Mouse (Mus musculus) MEL (cell line): ENCODE measurements around the gene Mia. TPM values are rescaled to one million over a fixed set of nuclear protein-coding genes. Genes with fewer than 3 reads are reported as not detected.
A peak's percentile ranks its signal among the peaks of the same experiment; 100 is the strongest.

Experiments used
- DNase-seq: peaks from one replicate; pipeline ENCODE4 v3.0.0; 2011; ENCODE audit warnings: low read depth, low spot score
- H3K27ac ChIP-seq: 2 replicates; pipeline ENCODE4 v1.5.1; 2012; ENCODE audit warnings: low read depth, mild to moderate bottlenecking, control low read depth, low read length, moderate library complexity; ENCODE audit not compliant: control insufficient read depth
- H3K27me3 ChIP-seq, 2 experiments: fragments of 150-350 bp in 1 of 2; sonication (generic) in 1 of 2; 2 replicates each; pipeline ENCODE4 v1.6.1; 2012; ENCODE audit warnings: low read length in 2 of 2, mild to moderate bottlenecking in 2 of 2, improper control_type of control experiment in 1 of 2, moderate library complexity in 1 of 2; ENCODE audit not compliant: insufficient read depth in 2 of 2, control insufficient read depth in 1 of 2
- H3K36me3 ChIP-seq, 2 experiments: 2 replicates each; pipeline ENCODE4 v1.6.1; 2012 to 2014; ENCODE audit warnings: low read length in 2 of 2, improper control_type of control experiment in 1 of 2, inconsistent platforms in 1 of 2, mild to moderate bottlenecking in 1 of 2; ENCODE audit not compliant: insufficient read depth in 2 of 2, control insufficient read depth in 1 of 2
- H3K4me1 ChIP-seq, 2 experiments: fragments of 150-350 bp in 1 of 2; sonication (generic) in 1 of 2; 2 replicates each; pipeline ENCODE4 v1.6.1; 2012; ENCODE audit warnings: low read length in 2 of 2, improper control_type of control experiment in 1 of 2, mild to moderate bottlenecking in 1 of 2; ENCODE audit not compliant: insufficient read depth in 2 of 2, control insufficient read depth in 1 of 2
- H3K4me3 ChIP-seq, 2 experiments: fragments of 150-350 bp in 1 of 2; sonication (generic) in 1 of 2; 2 replicates each; pipeline ENCODE4 v1.5.1; 2012; ENCODE audit warnings: low read depth in 2 of 2, low read length in 2 of 2, mild to moderate bottlenecking in 2 of 2, moderate library complexity in 2 of 2, control low read depth in 1 of 2, improper control_type of control experiment in 1 of 2; ENCODE audit not compliant: control insufficient read depth in 1 of 2, insufficient read depth in 1 of 2
- H3K79me2 ChIP-seq: 2 replicates; pipeline ENCODE4 v1.6.1; 2012; ENCODE audit warnings: mild to moderate bottlenecking, low read length, moderate library complexity; ENCODE audit not compliant: control insufficient read depth, poor library complexity, insufficient read depth
- H3K9ac ChIP-seq: 2 replicates; pipeline ENCODE4 v1.6.1; 2012; ENCODE audit warnings: low read depth, mild to moderate bottlenecking, control low read depth, low read length, moderate library complexity; ENCODE audit not compliant: control insufficient read depth, poor library complexity, severe bottlenecking
- H3K9me3 ChIP-seq: fragments of 150-350 bp; sonication (generic); replicated peaks from 2 replicates; pipeline ENCODE4 v1.6.1; 2012; ENCODE audit warnings: mild to moderate bottlenecking, low read length, improper control_type of control experiment, moderate library complexity; ENCODE audit not compliant: insufficient read depth
- BHLHE40 ChIP-seq: IDR thresholded peaks from 2 replicates; pipeline ENCODE4 v1.6.1; 2012; ENCODE audit warnings: low read depth, mild to moderate bottlenecking, inconsistent platforms, low read length, improper control_type of control experiment, borderline replicate concordance
- CHD1 ChIP-seq: IDR thresholded peaks from 2 replicates; pipeline ENCODE4 v1.6.1; 2012; ENCODE audit warnings: low read depth, mild to moderate bottlenecking, inconsistent platforms, low read length, improper control_type of control experiment
- CHD2 ChIP-seq: IDR thresholded peaks from 2 replicates; pipeline ENCODE4 v1.6.1; 2011; ENCODE audit warnings: low read length, improper control_type of control experiment
- CTCF ChIP-seq, 3 experiments: IDR thresholded peaks in 2 of 3; conservative IDR thresholded peaks in 1 of 3; 2 replicates each; pipeline ENCODE4 v1.5.1; 2011 to 2012; ENCODE audit warnings: low read length in 3 of 3, low read depth in 2 of 3, mild to moderate bottlenecking in 2 of 3, improper control_type of control experiment in 1 of 3, inconsistent platforms in 1 of 3, mixed read lengths in 1 of 3, moderate library complexity in 1 of 3; ENCODE audit not compliant: control insufficient read depth in 1 of 3, insufficient read depth in 1 of 3, poor library complexity in 1 of 3, severe bottlenecking in 1 of 3
- E2F4 ChIP-seq: IDR thresholded peaks from 2 replicates; pipeline ENCODE4 v1.6.1; 2011; ENCODE audit warnings: low read depth, low read length, improper control_type of control experiment, borderline replicate concordance
- ELF1 ChIP-seq: IDR thresholded peaks from 2 replicates; pipeline ENCODE4 v1.6.1; 2014; ENCODE audit warnings: low read depth, mild to moderate bottlenecking, inconsistent platforms, low read length, improper control_type of control experiment, moderate library complexity
- EP300 ChIP-seq, 2 experiments: IDR thresholded peaks; 2 replicates each; pipeline ENCODE4 v1.6.1; 2011; ENCODE audit warnings: improper control_type of control experiment in 2 of 2, low read length in 2 of 2, low read depth in 1 of 2, mild to moderate bottlenecking in 1 of 2
- ETS1 ChIP-seq: IDR thresholded peaks from 2 replicates; pipeline ENCODE4 v1.6.1; 2012; ENCODE audit warnings: low read depth, mild to moderate bottlenecking, inconsistent platforms, low read length, improper control_type of control experiment, moderate library complexity
- GATA1 ChIP-seq: IDR thresholded peaks from 2 replicates; pipeline ENCODE4 v1.6.1; 2011; ENCODE audit warnings: low read depth, low read length, improper control_type of control experiment
- HCFC1 ChIP-seq: IDR thresholded peaks from 2 replicates; pipeline ENCODE4 v1.6.1; 2012; ENCODE audit warnings: low read depth, mild to moderate bottlenecking, inconsistent platforms, low read length, improper control_type of control experiment, moderate library complexity
- JUND ChIP-seq: IDR thresholded peaks from 2 replicates; pipeline ENCODE4 v1.6.1; 2011; ENCODE audit warnings: low read depth, mild to moderate bottlenecking, improper control_type of control experiment, low read length
- MAFK ChIP-seq: IDR thresholded peaks from 2 replicates; pipeline ENCODE4 v1.6.1; 2011; ENCODE audit warnings: low read depth, mild to moderate bottlenecking, low read length, improper control_type of control experiment, borderline replicate concordance
- MAZ ChIP-seq: IDR thresholded peaks from 2 replicates; pipeline ENCODE4 v1.6.1; 2012; ENCODE audit warnings: low read depth, mild to moderate bottlenecking, inconsistent platforms, low read length, improper control_type of control experiment
- MEF2A ChIP-seq: IDR thresholded peaks from 2 replicates; pipeline ENCODE4 v1.6.1; 2014; ENCODE audit warnings: low read depth, mild to moderate bottlenecking, inconsistent platforms, low read length, improper control_type of control experiment; ENCODE audit not compliant: poor library complexity, insufficient replicate concordance, severe bottlenecking; ENCODE audit errors: extremely low read depth
- MYB ChIP-seq: IDR thresholded peaks from 2 replicates; pipeline ENCODE4 v1.6.1; 2011; ENCODE audit warnings: mild to moderate bottlenecking, low read depth, low read length, improper control_type of control experiment
- MYC ChIP-seq: IDR thresholded peaks from 2 replicates; pipeline ENCODE4 v1.6.1; 2011; ENCODE audit warnings: low read depth, mild to moderate bottlenecking, low read length, improper control_type of control experiment, moderate library complexity
- NRF1 ChIP-seq: IDR thresholded peaks from 2 replicates; pipeline ENCODE4 v1.6.1; 2014; ENCODE audit warnings: low read depth, mild to moderate bottlenecking, inconsistent platforms, low read length, improper control_type of control experiment, moderate library complexity; ENCODE audit not compliant: poor library complexity, insufficient read depth, severe bottlenecking
- POLR2AphosphoS2 ChIP-seq: IDR thresholded peaks from 2 replicates; pipeline ENCODE4 v1.6.1; 2011; ENCODE audit warnings: low read length, improper control_type of control experiment
- RCOR1 ChIP-seq: IDR thresholded peaks from 2 replicates; pipeline ENCODE4 v1.6.1; 2012; ENCODE audit warnings: low read depth, mild to moderate bottlenecking, inconsistent platforms, low read length, improper control_type of control experiment
- SIN3A ChIP-seq: IDR thresholded peaks from 2 replicates; pipeline ENCODE4 v1.6.1; 2012; ENCODE audit warnings: low read length, improper control_type of control experiment, inconsistent platforms
- TAL1 ChIP-seq: IDR thresholded peaks from 2 replicates; pipeline ENCODE4 v1.6.1; 2012; ENCODE audit warnings: mild to moderate bottlenecking, inconsistent platforms, low read length, moderate library complexity, mixed read lengths
- TBP ChIP-seq: IDR thresholded peaks from 2 replicates; pipeline ENCODE4 v1.8.0; 2011; ENCODE audit warnings: low read depth, low read length, improper control_type of control experiment
- UBTF ChIP-seq: IDR thresholded peaks from 2 replicates; pipeline ENCODE4 v1.6.1; 2012; ENCODE audit warnings: low read depth, mild to moderate bottlenecking, inconsistent platforms, low read length, improper control_type of control experiment, moderate library complexity, borderline replicate concordance; ENCODE audit not compliant: insufficient read depth
- USF2 ChIP-seq, 2 experiments: IDR thresholded peaks; 2 replicates each; pipeline ENCODE4 v1.6.1; 2011 to 2012; ENCODE audit warnings: improper control_type of control experiment in 2 of 2, low read length in 2 of 2, borderline replicate concordance in 1 of 2, inconsistent platforms in 1 of 2, low read depth in 1 of 2, mild to moderate bottlenecking in 1 of 2; ENCODE audit not compliant: insufficient read depth in 1 of 2
- polyA plus RNA-seq, 2 experiments: library from polyadenylated mRNA; stranded (reverse) in 1 of 2; unstranded in 1 of 2; fragments of >175 nt in 1 of 2; fragments of >200 nt in 1 of 2; gene quantifications; 2 replicates each; pipeline versions ENCODE4 v1.2.1 to v1.2.4; 2012; ENCODE audit warnings: low replicate concordance in 2 of 2, low read depth in 1 of 2; ENCODE audit not compliant: insufficient read length in 2 of 2, insufficient read depth in 1 of 2, missing spikeins in 1 of 2
- total RNA-seq: library from RNA; depleted of rRNA; stranded (reverse); fragments of 300-350 nt; gene quantifications from 2 replicates; pipeline ENCODE4 v1.2.3, GENCODE M21; 2012

Gene Mia
- total and polyA plus RNA-seq, 3 experiments = 2.1 to 2.8 TPM; not detected in 1

DNA sequence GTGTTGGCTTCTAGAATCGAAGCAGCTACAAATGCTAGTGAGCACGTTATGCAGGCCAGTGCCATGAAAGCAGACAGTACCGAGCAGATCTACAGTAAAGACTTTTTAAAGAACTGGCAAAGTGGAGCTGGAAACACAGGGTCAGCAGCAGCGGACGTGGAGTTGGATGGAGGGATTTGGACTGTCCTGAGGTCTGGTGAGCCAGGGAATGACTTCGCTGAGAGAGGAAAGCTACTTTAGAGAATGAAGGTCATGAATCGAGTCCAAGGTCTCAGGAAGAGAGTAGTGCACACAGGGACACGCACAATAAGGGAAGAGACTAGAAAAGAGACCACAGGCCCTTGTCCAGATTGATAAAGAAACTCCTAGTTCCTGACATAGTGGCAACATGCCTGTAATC, 16.7 kb upstream of the Mia start (continued):
- TF ChIP-seq MAZ (no peak), TBP (no peak), CHD2 (no peak), HCFC1 (no peak)

DNA sequence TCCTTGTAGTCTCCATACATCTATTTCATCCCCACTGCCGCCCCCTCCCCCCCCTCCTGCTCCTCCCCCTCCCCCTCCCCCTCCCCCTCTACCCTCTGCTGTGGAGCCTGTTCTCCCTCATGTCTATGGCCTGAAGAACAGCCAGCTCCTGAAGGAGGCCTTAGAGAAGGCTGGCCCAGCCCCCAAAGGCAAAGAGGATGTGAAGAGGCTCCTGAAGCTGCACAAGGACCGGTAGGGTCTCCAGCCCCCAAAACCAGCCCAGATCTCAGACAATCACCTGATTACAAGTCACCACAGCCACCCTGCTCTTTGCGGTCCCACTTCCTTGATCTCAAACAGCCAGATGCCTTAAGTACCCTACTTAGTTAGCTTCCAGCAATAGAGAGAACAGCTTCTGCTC, 16.2 kb upstream of the Mia start:
- Histone ChIP-seq H3K4me3 (no peak overlapping the region), H3K36me3 (peaks cover 13 to 16% of the 10 kb centered on the region in 2 experiments), H3K27me3 (no peaks in the 10 kb centered on the region), H3K9me3 (no peaks in the 10 kb centered on the region), H3K4me1 (peaks cover 6 to 14% of the 10 kb centered on the region in 2 experiments; a peak in 3 of 4 replicates), H3K79me2 (peaks cover 28% of the 10 kb centered on the region), H3K27ac (no peak overlapping the region), H3K9ac (no peak overlapping the region; the same call in 1 of the 2 replicates)
- no peak for TF ChIP-seq ELF1
- no peak for TF ChIP-seq MEF2A
- no peak for TF ChIP-seq POLR2AphosphoS2
- no peak for TF ChIP-seq MYB
- no peak for TF ChIP-seq RCOR1
- no peak for TF ChIP-seq MAFK
- peak; percentile 14 for DNase-seq

- peaks cover 16% of the 10 kb centered on the region in 2 experiments for H3K36me3 ChIP-seq
- TF ChIP-seq MYC (peak; percentile 96), E2F4 (no peak; the same call in 1 of the 2 replicates), EP300 (IDR thresholded peaks at IDR 0.05; ENCODE audit: low read depth in 1 of 2, low read length in 2 of 2) (peak in 1 of 2 experiments; percentile 33; a peak in 1 of 4 replicates), GATA1 (no peak), MAFK (no peak), SIN3A (peak; percentile 90), HCFC1 (peak; percentile 88), TBP (peak; percentile 88), POLR2AphosphoS2 (peak; percentile 61; the same call in 1 of the 2 replicates), CHD2 (no peak), NRF1 (no peak; the same call in 1 of the 2 replicates), MEF2A (no peak), CTCF (IDR thresholded peaks at IDR 0.05 in 2 of 3, conservative IDR thresholded peaks at IDR 0.05 in 1 of 3; ENCODE audit: control insufficient read depth in 1 of 3, insufficient read depth in 1 of 3, low read depth in 2 of 3, low read length in 3 of 3, poor library complexity in 1 of 3, severe bottlenecking in 1 of 3) (no peak), ELF1 (peak; percentile 85), MAZ (peak; percentile 22; the same call in 1 of the 2 replicates), ETS1 (peak; percentile 87), CHD1 (peak; percentile 7; the same call in 1 of the 2 replicates), JUND (peak; percentile 79; the same call in 1 of the 2 replicates), UBTF (no peak), TAL1 (no peak), USF2 (IDR thresholded peaks at IDR 0.05; ENCODE audit: borderline replicate concordance in 1 of 2, insufficient read depth in 1 of 2, low read depth in 1 of 2, low read length in 2 of 2) (peak; percentile 94 to 98), BHLHE40 (peak; percentile 85)
Measured at GRCm38 (mm10) chr7:27195681-27196611, 15.0 kb upstream of the Mia start, which contains the start of the genes BC024978 and Snrpa. Gene BC024978 (plus strand): TSS chr7:27195781. Gene Snrpa (minus strand): TSS chr7:27196271.

More at GRCm38 (mm10) chr7:27195681-27196611, 15.0 kb upstream of the Mia start, which contains the start of the genes BC024978 and Snrpa:
- DNase-seq = peak; percentile 100
- Histone ChIP-seq H3K4me1 (peaks cover 6 to 14% of the 10 kb centered on the region in 2 experiments; a peak in 3 of 4 replicates), H3K9ac (peak within 1 kb of the TSS; percentile 96), H3K4me3 (peak within 1 kb of the TSS; percentile 72 to 93), H3K27ac (peak within 1 kb of the TSS; percentile 97), H3K27me3 (no peaks in the 10 kb centered on the region), H3K9me3 (no peaks in the 10 kb centered on the region), H3K79me2 (peaks cover 29% of the 10 kb centered on the region)
